Mouse (Mus musculus): ENCODE measurements around the gene Pef1. TPM values are rescaled to one million over a fixed set of nuclear protein-coding genes. Genes with fewer than 3 reads are reported as not detected.

Pef1 gene
- polyA plus RNA-seq, 1 experiment, result 103 TPM

GRCm38 (mm10) chr4:130074761-130075515, 27.4 kb upstream of the Pef1 start:
- H3K4me1 ChIP-seq (replicated peaks; ENCODE audit: control insufficient read depth, insufficient read depth, low read length), result 0 out of 2 replicates have a peak, but pooled peaks cover 5% of the 10 kb centered on the region
- H3K36me3 ChIP-seq (ENCODE audit: control insufficient read depth, insufficient read depth, low read length), result no peaks in the 10 kb centered on the region
- TF ChIP-seq CTCF (IDR thresholded peaks at IDR 0.05; ENCODE audit: borderline replicate concordance, control insufficient read depth, extremely low read depth, insufficient read depth, low read length, poor library complexity) (no peak), POLR2A (IDR thresholded peaks at IDR 0.05; ENCODE audit: control insufficient read depth, extremely low read depth, insufficient read depth, low read length, poor library complexity) (no peak)
- no peaks in the 10 kb centered on the region for H3K27me3 ChIP-seq (ENCODE audit: control insufficient read depth, insufficient read depth, low read length)
- WGBS, result 43% methylated on average over 17 of the region's 17 CpGs
- no peak for DNase-seq
- no peak overlapping the region for H3K27ac ChIP-seq (ENCODE audit: control insufficient read depth, insufficient read depth, low read length)
- no peak overlapping the region for H3K4me3 ChIP-seq (ENCODE audit: control insufficient read depth, insufficient read depth, low read length)

GRCm38 (mm10) chr4:130076856-130077255, 25.5 kb upstream of the Pef1 start:
- no peak overlapping the region for H3K4me3 ChIP-seq (ENCODE audit: control insufficient read depth, insufficient read depth, low read length)
- H3K27ac ChIP-seq (ENCODE audit: control insufficient read depth, insufficient read depth, low read length), result no peak overlapping the region
- WGBS, result 81% methylated on average over 8 of the region's 8 CpGs
- no peaks in the 10 kb centered on the region for H3K36me3 ChIP-seq (ENCODE audit: control insufficient read depth, insufficient read depth, low read length)
- no peaks in the 10 kb centered on the region for H3K27me3 ChIP-seq (ENCODE audit: control insufficient read depth, insufficient read depth, low read length)
- peaks cover 15% of the 10 kb centered on the region for H3K4me1 ChIP-seq (replicated peaks; ENCODE audit: control insufficient read depth, insufficient read depth, low read length)
- no peak for TF ChIP-seq CTCF (IDR thresholded peaks at IDR 0.05; ENCODE audit: borderline replicate concordance, control insufficient read depth, extremely low read depth, insufficient read depth, low read length, poor library complexity)
- no peak for TF ChIP-seq POLR2A (IDR thresholded peaks at IDR 0.05; ENCODE audit: control insufficient read depth, extremely low read depth, insufficient read depth, low read length, poor library complexity)
- DNase-seq, result no peak

DNA sequence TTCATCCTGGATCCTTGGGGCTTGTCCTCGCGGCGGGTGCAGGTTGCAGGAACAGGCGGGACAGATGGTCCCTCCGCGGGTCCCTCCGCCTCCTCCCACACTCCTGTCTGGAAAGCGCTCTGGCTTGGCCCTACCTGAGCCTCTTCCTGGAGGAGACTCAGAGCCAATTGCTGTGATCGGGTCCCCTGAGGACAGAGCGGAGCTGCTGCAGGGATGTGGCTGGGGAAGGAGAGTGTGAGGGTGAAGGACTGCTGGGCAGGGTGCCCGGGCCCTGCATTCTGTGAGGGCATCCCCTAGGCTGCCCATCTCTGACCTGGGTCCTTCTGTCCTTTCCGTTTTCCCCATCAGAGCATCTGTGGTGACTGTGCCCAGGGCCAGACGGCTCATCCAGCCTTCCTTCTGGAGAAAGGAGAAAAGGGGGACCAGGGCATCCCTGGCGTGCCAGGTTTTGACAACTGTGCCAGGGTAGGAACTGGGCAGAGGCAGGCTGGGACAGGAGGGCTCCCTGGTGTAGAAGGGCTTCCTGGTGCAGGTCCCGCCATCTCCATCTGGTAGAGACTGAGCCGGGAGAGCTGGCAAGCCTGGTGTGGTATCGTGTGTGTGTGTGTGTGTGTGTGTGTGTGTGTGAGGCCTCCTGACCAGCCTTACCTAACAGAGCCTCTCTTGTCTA, 23.4 kb upstream of the Pef1 start:
- no peak overlapping the region for H3K27ac ChIP-seq (ENCODE audit: control insufficient read depth, insufficient read depth, low read length)
- no peak for TF ChIP-seq POLR2A (IDR thresholded peaks at IDR 0.05; ENCODE audit: control insufficient read depth, extremely low read depth, insufficient read depth, low read length, poor library complexity)
- no peak for TF ChIP-seq CTCF (IDR thresholded peaks at IDR 0.05; ENCODE audit: borderline replicate concordance, control insufficient read depth, extremely low read depth, insufficient read depth, low read length, poor library complexity)
- H3K4me3 ChIP-seq (ENCODE audit: control insufficient read depth, insufficient read depth, low read length), result no peak overlapping the region
- peaks cover 16% of the 10 kb centered on the region for H3K4me1 ChIP-seq (replicated peaks; ENCODE audit: control insufficient read depth, insufficient read depth, low read length)
- H3K36me3 ChIP-seq (ENCODE audit: control insufficient read depth, insufficient read depth, low read length), result no peaks in the 10 kb centered on the region
- 85% methylated on average over 17 of the region's 17 CpGs for WGBS
- no peak for DNase-seq
- H3K27me3 ChIP-seq (ENCODE audit: control insufficient read depth, insufficient read depth, low read length), result no peaks in the 10 kb centered on the region

DNA sequence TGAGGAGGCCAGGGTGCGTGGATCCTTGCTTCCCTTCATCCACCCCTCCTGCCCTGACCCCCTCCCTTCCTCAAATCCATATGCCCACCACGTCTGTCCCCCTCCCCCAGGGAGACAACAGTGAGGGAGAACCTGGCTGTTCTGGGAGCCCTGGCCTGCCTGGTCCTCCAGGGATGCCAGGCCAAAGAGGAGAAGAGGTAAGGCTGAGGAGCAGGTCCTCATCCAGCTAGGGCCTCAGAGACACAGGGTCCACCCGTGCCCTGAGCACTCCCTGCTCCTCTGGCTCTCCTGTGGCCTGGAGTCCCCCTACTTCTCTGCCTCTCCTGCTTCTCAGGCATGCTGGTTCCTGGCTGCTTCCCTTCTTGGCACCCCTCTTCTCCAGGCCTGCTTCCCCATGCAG, 22.8 kb upstream of the Pef1 start:
- Histone ChIP-seq H3K4me3 (ENCODE audit: control insufficient read depth, insufficient read depth, low read length) (no peak overlapping the region), H3K27me3 (ENCODE audit: control insufficient read depth, insufficient read depth, low read length) (no peaks in the 10 kb centered on the region), H3K27ac (ENCODE audit: control insufficient read depth, insufficient read depth, low read length) (no peak overlapping the region), H3K4me1 (replicated peaks; ENCODE audit: control insufficient read depth, insufficient read depth, low read length) (peaks cover 16% of the 10 kb centered on the region), H3K36me3 (ENCODE audit: control insufficient read depth, insufficient read depth, low read length) (no peaks in the 10 kb centered on the region)
- 61% methylated on average over 3 of the region's 3 CpGs for WGBS
- no peak for TF ChIP-seq CTCF (IDR thresholded peaks at IDR 0.05; ENCODE audit: borderline replicate concordance, control insufficient read depth, extremely low read depth, insufficient read depth, low read length, poor library complexity)
- no peak for TF ChIP-seq POLR2A (IDR thresholded peaks at IDR 0.05; ENCODE audit: control insufficient read depth, extremely low read depth, insufficient read depth, low read length, poor library complexity)
- DNase-seq, result no peak

GRCm38 (mm10) chr4:130081345-130082190, 20.8 kb upstream of the Pef1 start:
- 50% methylated on average over 19 of the region's 19 CpGs for WGBS
- peaks cover 11% of the 10 kb centered on the region for H3K4me1 ChIP-seq (replicated peaks; ENCODE audit: control insufficient read depth, insufficient read depth, low read length)
- no peaks in the 10 kb centered on the region for H3K27me3 ChIP-seq (ENCODE audit: control insufficient read depth, insufficient read depth, low read length)
- TF ChIP-seq CTCF (IDR thresholded peaks at IDR 0.05; ENCODE audit: borderline replicate concordance, control insufficient read depth, extremely low read depth, insufficient read depth, low read length, poor library complexity) (no peak), POLR2A (IDR thresholded peaks at IDR 0.05; ENCODE audit: control insufficient read depth, extremely low read depth, insufficient read depth, low read length, poor library complexity) (no peak)
- H3K27ac ChIP-seq (ENCODE audit: control insufficient read depth, insufficient read depth, low read length), result no peak overlapping the region
- DNase-seq, result no peak
- H3K36me3 ChIP-seq (ENCODE audit: control insufficient read depth, insufficient read depth, low read length), result no peaks in the 10 kb centered on the region
- H3K4me3 ChIP-seq (ENCODE audit: control insufficient read depth, insufficient read depth, low read length), result peak overlapping the region; percentile 37

DNA sequence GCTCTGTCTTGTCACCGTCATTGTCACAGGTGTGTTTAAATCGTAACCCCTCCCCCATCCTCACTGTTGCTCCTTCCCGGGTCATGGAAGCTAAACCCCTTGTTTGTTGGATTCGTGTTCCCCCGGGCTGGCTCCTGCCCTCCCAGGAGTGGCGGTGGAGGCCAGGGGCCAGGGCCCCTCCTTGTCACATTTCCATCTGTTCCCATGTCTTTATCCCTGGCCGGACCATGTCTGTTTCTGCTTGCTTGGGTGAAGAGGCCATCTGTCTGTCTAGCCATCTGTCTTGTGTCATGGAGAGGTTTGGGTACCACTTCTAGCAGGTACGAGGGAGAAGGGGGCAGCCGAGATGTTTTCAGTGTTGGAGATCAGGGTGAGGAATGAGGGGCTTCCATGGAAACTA, 20.1 kb upstream of the Pef1 start:
- no peak overlapping the region for H3K27ac ChIP-seq (ENCODE audit: control insufficient read depth, insufficient read depth, low read length)
- DNase-seq, result no peak
- H3K27me3 ChIP-seq (ENCODE audit: control insufficient read depth, insufficient read depth, low read length), result no peaks in the 10 kb centered on the region
- peaks cover 11% of the 10 kb centered on the region for H3K4me1 ChIP-seq (replicated peaks; ENCODE audit: control insufficient read depth, insufficient read depth, low read length)
- no peaks in the 10 kb centered on the region for H3K36me3 ChIP-seq (ENCODE audit: control insufficient read depth, insufficient read depth, low read length)
- no peak overlapping the region for H3K4me3 ChIP-seq (ENCODE audit: control insufficient read depth, insufficient read depth, low read length)
- TF ChIP-seq CTCF (IDR thresholded peaks at IDR 0.05; ENCODE audit: borderline replicate concordance, control insufficient read depth, extremely low read depth, insufficient read depth, low read length, poor library complexity), result no peak
- TF ChIP-seq POLR2A (IDR thresholded peaks at IDR 0.05; ENCODE audit: control insufficient read depth, extremely low read depth, insufficient read depth, low read length, poor library complexity), result no peak
- WGBS, result 89% methylated on average over 9 of the region's 9 CpGs

Data from thymus, adult 2 months (tissue).